Mouse (Mus musculus) lung, postnatal 14 days (tissue): ENCODE data around the gene Atp6v1e1.

Experiments used
- DNase-seq: peaks from one replicate; pipeline ENCODE4 v3.0.0; 2021

The Atp6v1e1 gene

DNA sequence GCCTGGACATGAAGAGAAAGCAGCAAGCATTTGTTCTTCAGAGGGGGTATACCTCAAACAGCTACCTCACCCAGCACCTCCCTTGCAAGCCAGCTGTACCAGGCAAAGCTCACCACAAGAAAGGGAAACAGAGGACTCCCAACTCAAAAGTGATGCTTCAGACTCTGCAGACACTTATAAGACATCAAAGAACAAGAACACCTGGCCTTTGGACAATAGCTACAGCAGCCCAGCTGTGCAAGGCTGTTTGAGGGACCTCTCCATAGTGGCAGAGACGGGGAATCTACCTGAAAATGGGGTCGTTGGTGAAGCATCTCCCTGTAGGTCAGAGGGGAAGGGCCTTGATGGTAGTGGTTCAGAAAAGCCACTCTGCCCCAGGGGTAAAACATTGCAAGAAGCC is 61.4 kb downstream of the Atp6v1e1 start:
- DNase-seq: no peak

DNA sequence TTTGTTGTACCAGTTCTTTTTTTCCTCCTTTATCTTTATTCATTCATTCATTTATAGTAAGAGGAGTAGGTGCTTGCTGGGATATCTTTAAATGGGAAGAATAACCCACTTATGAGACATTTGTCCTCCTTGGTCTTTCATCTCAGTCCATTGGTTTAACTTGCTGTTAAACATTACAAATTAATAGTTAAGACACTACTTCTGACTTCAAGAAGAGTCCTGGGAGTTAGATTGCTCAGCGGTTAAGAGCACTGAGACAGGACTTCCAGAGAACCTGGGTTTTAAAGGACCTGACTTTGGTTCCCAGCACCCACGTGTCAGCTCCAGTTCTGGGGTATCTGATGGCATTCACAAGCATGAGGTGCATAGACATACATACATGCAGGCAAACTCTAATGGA is 76.2 kb downstream of the Atp6v1e1 start:
- DNase-seq: no peak
